Mouse (Mus musculus) kidney, adult 9 months (tissue): ENCODE results near the gene 1700008O03Rik.
A peak's percentile ranks its signal among the peaks of the same experiment; 100 is the strongest.

ENCODE experiments used
- DNase-seq: peaks from one replicate; pipeline ENCODE4 v3.0.0; 2022

The 1700008O03Rik gene

GRCm38 (mm10) chr7:44375207-44375606 lies 10.4 kb downstream of the 1700008O03Rik start:
- no peak for DNase-seq

GRCm38 (mm10) chr7:44374756-44375155 lies 10.9 kb downstream of the 1700008O03Rik start:
- DNase-seq = peak; percentile 11

GRCm38 (mm10) chr7:44373889-44374652 lies 11.5 kb downstream of the 1700008O03Rik start:
- peak; percentile 98 for DNase-seq

- DNase-seq = no peak
These were observed 12.2 kb downstream of the 1700008O03Rik start for GRCm38 (mm10) chr7:44373460-44373859.

GRCm38 (mm10) chr7:44372678-44373077 lies 12.9 kb downstream of the 1700008O03Rik start:
- DNase-seq = no peak

- no peak for DNase-seq
These were observed 24.8 kb downstream of the 1700008O03Rik start for GRCm38 (mm10) chr7:44360792-44361301.

GRCm38 (mm10) chr7:44359908-44360672 lies 25.5 kb downstream of the 1700008O03Rik start:
- DNase-seq = peak; percentile 96

GRCm38 (mm10) chr7:44358886-44359654 lies 26.6 kb downstream of the 1700008O03Rik start:
- no peak for DNase-seq

GRCm38 (mm10) chr7:44358012-44358411 lies 27.6 kb downstream of the 1700008O03Rik start:
- DNase-seq = no peak

- no peak for DNase-seq
These were observed 28.1 kb downstream of the 1700008O03Rik start for GRCm38 (mm10) chr7:44357531-44357930.

- DNase-seq = no peak
These were observed 28.8 kb downstream of the 1700008O03Rik start for GRCm38 (mm10) chr7:44356590-44357481.

GRCm38 (mm10) chr7:44355411-44355810 lies 30.2 kb downstream of the 1700008O03Rik start:
- no peak for DNase-seq

GRCm38 (mm10) chr7:44353601-44354340 lies 31.8 kb downstream of the 1700008O03Rik start:
- DNase-seq = no peak

- no peak for DNase-seq
These were observed 32.6 kb downstream of the 1700008O03Rik start for GRCm38 (mm10) chr7:44352750-44353600.

GRCm38 (mm10) chr7:44351881-44352749 lies 33.5 kb downstream of the 1700008O03Rik start:
- DNase-seq = no peak

- peak; percentile 88 for DNase-seq
These were observed 34.5 kb downstream of the 1700008O03Rik start for GRCm38 (mm10) chr7:44350957-44351711.

- no peak for DNase-seq
These were observed 36.6 kb downstream of the 1700008O03Rik start for GRCm38 (mm10) chr7:44349043-44349442.

- no peak for DNase-seq
These were observed 41.0 kb downstream of the 1700008O03Rik start for GRCm38 (mm10) chr7:44344622-44345021.
